Mouse (Mus musculus): Measurements from ENCODE around the gene Gbe1.

The Gbe1 gene

GRCm38 (mm10) chr16:70313886-70314577 lies at the start of gene Gbe1:
TSS of gene Gbe1 (plus strand) at chr16:70313949.
- WGBS = under 1% methylated on average over 82 of the region's 82 CpGs

- WGBS = 95% methylated on average over 4 of the region's 4 CpGs
Observed at GRCm38 (mm10) chr16:70310691-70311090, 3.1 kb upstream of the Gbe1 start.

GRCm38 (mm10) chr16:70313496-70313885 lies 258 bp upstream of the Gbe1 start:
- WGBS = under 1% methylated on average over 7 of the region's 7 CpGs

- WGBS = under 1% methylated on average over 9 of the region's 9 CpGs
Observed at GRCm38 (mm10) chr16:70314578-70314930, 805 bp downstream of the Gbe1 start.

- WGBS = 50% methylated on average over 3 of the region's 3 CpGs
Observed at GRCm38 (mm10) chr16:70315261-70315660, 1.5 kb downstream of the Gbe1 start.

GRCm38 (mm10) chr16:70315862-70316390 lies 2.2 kb downstream of the Gbe1 start:
- 94% methylated on average over 3 of the region's 3 CpGs for WGBS

GRCm38 (mm10) chr16:70319388-70319787 lies 5.6 kb downstream of the Gbe1 start:
- 87% methylated on average over 6 of the region's 6 CpGs for WGBS

- WGBS = 79% methylated on average over 10 of the region's 10 CpGs
Observed at GRCm38 (mm10) chr16:70320612-70321280, 7.0 kb downstream of the Gbe1 start.

- 73% methylated on average over 9 of the region's 9 CpGs for WGBS
Observed at GRCm38 (mm10) chr16:70326339-70326948, 12.7 kb downstream of the Gbe1 start.

- WGBS = 75% methylated on average over 6 of the region's 6 CpGs
Observed at GRCm38 (mm10) chr16:70328566-70328965, 14.8 kb downstream of the Gbe1 start.

- 36% methylated on average over 10 of the region's 10 CpGs for WGBS
Observed at GRCm38 (mm10) chr16:70329036-70329435, 15.3 kb downstream of the Gbe1 start.

GRCm38 (mm10) chr16:70329471-70329870 lies 15.7 kb downstream of the Gbe1 start:
- WGBS = 39% methylated on average over 6 of the region's 6 CpGs

- WGBS = 80% methylated on average over 2 of the region's 2 CpGs
Observed at GRCm38 (mm10) chr16:70330007-70330406, 16.3 kb downstream of the Gbe1 start.

- 79% methylated on average over 10 of the region's 10 CpGs for WGBS
Observed at GRCm38 (mm10) chr16:70330626-70331275, 17.0 kb downstream of the Gbe1 start.

- 77% methylated on average over 5 of the region's 5 CpGs for WGBS
Observed at GRCm38 (mm10) chr16:70334812-70335211, 21.1 kb downstream of the Gbe1 start.

- WGBS = 87% methylated on average over 3 of the region's 3 CpGs
Observed at GRCm38 (mm10) chr16:70337661-70338060, 23.9 kb downstream of the Gbe1 start.

- 61% methylated on average over 1 of the region's 1 CpGs for WGBS
Observed at GRCm38 (mm10) chr16:70344496-70344895, 30.7 kb downstream of the Gbe1 start.

GRCm38 (mm10) chr16:70345607-70346006 lies 31.9 kb downstream of the Gbe1 start:
- 59% methylated on average over 10 of the region's 10 CpGs for WGBS

- WGBS = 78% methylated on average over 8 of the region's 8 CpGs
Observed at GRCm38 (mm10) chr16:70350011-70350410, 36.3 kb downstream of the Gbe1 start.

- 76% methylated on average over 11 of the region's 11 CpGs for WGBS
Observed at GRCm38 (mm10) chr16:70351641-70352280, 38.0 kb downstream of the Gbe1 start.

GRCm38 (mm10) chr16:70352571-70352970 lies 38.8 kb downstream of the Gbe1 start:
- WGBS = 45% methylated on average over 3 of the region's 3 CpGs

GRCm38 (mm10) chr16:70353058-70353457 lies 39.3 kb downstream of the Gbe1 start:
- 39% methylated on average over 2 of the region's 2 CpGs for WGBS

Data from cerebral cortex, adult 2 months (tissue).